Mouse (Mus musculus) kidney, adult 2 months (tissue): ENCODE results near the gene Astl. TPM values are rescaled to one million over a fixed set of nuclear protein-coding genes. Genes with fewer than 3 reads are reported as not detected.

Experiments used
- DNase-seq: peaks from one replicate; pipeline ENCODE4 v3.0.0; 2021
- H3K27ac ChIP-seq: fragments of 200-500 bp; 2 replicates; pipeline ENCODE4 v1.5.1; 2012; ENCODE audit warnings: low read depth, low read length, control low read depth, inconsistent platforms; ENCODE audit not compliant: insufficient read depth
- H3K27me3 ChIP-seq: fragments of 200-500 bp; replicated peaks from 2 replicates; pipeline ENCODE4 v1.6.1; 2012; ENCODE audit warnings: mild to moderate bottlenecking, moderate library complexity, low read length, inconsistent platforms; ENCODE audit not compliant: control insufficient read depth, insufficient read depth
- H3K36me3 ChIP-seq: fragments of 200-500 bp; 2 replicates; pipeline ENCODE4 v1.6.1; 2012; ENCODE audit warnings: mild to moderate bottlenecking, moderate library complexity, low read length, inconsistent platforms; ENCODE audit not compliant: control insufficient read depth, insufficient read depth
- H3K4me1 ChIP-seq: fragments of 200-500 bp; 2 replicates; pipeline ENCODE4 v1.6.1; 2011; ENCODE audit warnings: low read length; ENCODE audit not compliant: control insufficient read depth, insufficient read depth
- H3K4me3 ChIP-seq: fragments of 200-500 bp; 2 replicates; pipeline ENCODE4 v1.5.1; 2011; ENCODE audit warnings: mild to moderate bottlenecking, low read depth, low read length, control low read depth; ENCODE audit not compliant: insufficient read depth
- CTCF ChIP-seq: fragments of 200-500 bp; conservative IDR thresholded peaks from 2 replicates; pipeline ENCODE4 v1.5.1; 2011; ENCODE audit warnings: low read depth, mild to moderate bottlenecking, control low read depth, low read length, moderate library complexity, mixed read lengths; ENCODE audit not compliant: insufficient read depth, insufficient read length
- POLR2A ChIP-seq: fragments of 200-500 bp; IDR thresholded peaks from one replicate; pipeline ENCODE4 v1.6.1; 2011; ENCODE audit warnings: low read depth, low read length, control low read depth
- WGBS: fragments of 180-500 bp; shearing (Covaris S2); methylation state at CpG from one replicate; pipeline ENCODE4 v1.1.7; 2018; 5-methylcytosine and 5-hydroxymethylcytosine counted together
- polyA plus RNA-seq: library from polyadenylated mRNA; depleted of rRNA; stranded (reverse); fragments of >200 nt; gene quantifications from 2 replicates; pipeline ENCODE4 v1.2.3, GENCODE M21; 2012; rRNA removed

The Astl gene
- polyA plus RNA-seq, 1 experiment, result not detected

DNA sequence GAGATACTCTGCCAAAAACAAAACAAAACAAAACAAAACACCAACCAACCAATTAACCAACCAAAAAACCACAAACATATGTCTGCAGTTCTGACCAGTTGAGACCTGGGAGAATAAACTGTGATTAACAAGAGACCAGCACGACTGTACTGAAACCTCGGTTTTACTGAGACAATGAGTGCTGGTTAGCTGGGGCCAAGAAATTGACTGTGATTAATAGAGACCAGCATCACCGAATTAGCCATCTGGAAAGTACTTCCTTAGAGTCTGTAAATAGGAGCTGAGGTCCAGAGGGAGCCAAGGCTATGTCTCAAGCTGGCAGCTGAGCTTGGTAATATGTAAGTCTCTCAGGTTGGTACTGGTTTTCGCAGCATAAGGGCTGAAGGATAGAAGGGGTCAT is 52.4 kb downstream of the Astl start:
- Histone ChIP-seq H3K4me1 (no peaks in the 10 kb centered on the region), H3K27me3 (no peaks in the 10 kb centered on the region), H3K36me3 (no peaks in the 10 kb centered on the region), H3K27ac (no peak overlapping the region), H3K4me3 (no peak overlapping the region)
- DNase-seq, result no peak
- 57% methylated on average over 4 of the region's 4 CpGs for WGBS
- TF ChIP-seq CTCF (no peak), POLR2A (no peak)

DNA sequence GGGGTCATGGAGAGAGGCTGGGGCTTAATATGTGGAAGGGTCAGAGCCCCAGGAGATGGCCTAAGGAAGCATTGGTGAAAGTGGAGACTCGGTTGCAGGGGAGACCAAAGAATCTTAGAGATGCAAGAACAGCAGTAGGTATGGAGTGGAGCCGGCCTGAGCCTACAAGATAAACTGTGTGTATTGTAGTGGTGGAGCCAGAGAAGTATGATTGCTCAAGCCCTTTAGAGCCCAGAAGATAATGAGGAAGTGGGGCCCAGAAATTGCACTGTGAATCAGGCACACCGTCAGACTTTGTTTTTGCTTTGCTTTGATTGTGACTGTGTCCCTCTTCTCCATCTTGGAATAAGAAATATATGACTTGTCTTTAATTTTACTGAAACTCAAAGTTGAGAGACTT is 52.9 kb downstream of the Astl start:
- H3K27me3 ChIP-seq, result no peaks in the 10 kb centered on the region
- no peak overlapping the region for H3K27ac ChIP-seq
- H3K36me3 ChIP-seq, result no peaks in the 10 kb centered on the region
- DNase-seq, result no peak
- H3K4me1 ChIP-seq, result no peaks in the 10 kb centered on the region
- 81% methylated on average over 3 of the region's 3 CpGs for WGBS
- TF ChIP-seq POLR2A (no peak), CTCF (no peak)
- H3K4me3 ChIP-seq, result no peak overlapping the region

DNA sequence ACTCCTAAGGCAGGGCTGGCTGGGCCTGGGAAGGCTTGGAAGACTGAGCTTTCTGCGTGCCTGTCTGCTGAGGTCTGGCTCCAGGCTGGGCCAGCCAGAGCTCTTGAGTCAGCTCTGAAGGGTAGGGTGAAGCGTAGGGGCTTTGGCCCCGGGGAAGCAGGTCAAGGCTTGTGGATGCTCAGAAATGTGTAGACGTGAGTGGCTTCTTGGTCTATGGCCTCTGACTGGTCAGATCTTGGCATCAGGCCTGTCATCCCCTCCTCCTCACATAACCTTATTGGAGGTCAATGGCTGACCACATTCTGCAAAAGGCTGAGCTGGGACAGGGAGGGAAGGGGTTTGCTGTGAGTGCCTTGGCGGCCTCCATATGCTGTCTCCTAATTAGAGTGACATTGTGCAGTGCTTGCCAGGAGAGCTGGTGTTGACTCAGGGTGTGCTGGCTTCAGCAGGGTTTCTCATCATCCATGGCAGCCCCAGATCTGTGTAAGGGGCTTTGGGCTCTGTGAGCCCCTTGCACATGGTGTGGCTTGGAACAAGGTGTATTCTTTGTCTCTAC is 56.2 kb downstream of the Astl start:
- H3K4me1 ChIP-seq, result peaks cover 5% of the 10 kb centered on the region; the same call in 1 of the 2 replicates
- no peak overlapping the region for H3K27ac ChIP-seq
- TF ChIP-seq POLR2A (no peak), CTCF (no peak)
- H3K4me3 ChIP-seq, result no peak overlapping the region
- no peaks in the 10 kb centered on the region for H3K27me3 ChIP-seq
- H3K36me3 ChIP-seq, result no peaks in the 10 kb centered on the region
- 70% methylated on average over 5 of the region's 5 CpGs for WGBS
- DNase-seq, result no peak

DNA sequence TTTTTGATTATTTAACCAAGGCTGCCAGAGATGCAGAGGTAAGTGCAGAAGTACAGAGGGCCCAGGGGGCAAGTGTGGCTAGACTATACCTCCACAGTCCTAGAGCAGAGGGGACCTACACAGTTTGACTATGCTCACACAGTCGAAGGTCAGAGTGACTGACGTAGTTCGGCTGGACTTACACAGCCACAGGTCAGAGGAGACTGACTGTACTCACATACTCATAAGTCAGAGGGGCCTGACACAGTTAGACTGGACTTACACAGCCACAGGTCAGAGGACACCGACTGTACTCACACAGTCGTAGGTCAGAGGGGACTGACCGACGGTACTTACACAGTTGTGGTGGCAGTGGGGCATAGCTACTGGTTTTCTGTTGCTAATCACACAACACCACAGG is 60.3 kb downstream of the Astl start:
- H3K27ac ChIP-seq, result no peak overlapping the region
- no peak for DNase-seq
- TF ChIP-seq POLR2A, result no peak
- no peak for TF ChIP-seq CTCF
- H3K4me1 ChIP-seq, result peaks cover 5% of the 10 kb centered on the region; the same call in 1 of the 2 replicates
- H3K36me3 ChIP-seq, result no peaks in the 10 kb centered on the region
- H3K27me3 ChIP-seq, result no peaks in the 10 kb centered on the region
- 64% methylated on average over 7 of the region's 7 CpGs for WGBS
- H3K4me3 ChIP-seq, result no peak overlapping the region

Other genes with a start within 250 kb of the Astl start
- 0.34 and 0.61 TPM in 2 replicates for gene Ncaph, start 204.7 kb upstream of the Astl start, polyA plus RNA-seq
- 17.3 and 17.7 TPM in 2 replicates for gene Itpripl1, start 195.2 kb upstream of the Astl start, polyA plus RNA-seq
- gene 1810024B03Rik, start 130.4 kb upstream of the Astl start, polyA plus RNA-seq, result 2.8 TPM in 2 replicates
- gene Snrnp200, start 130.3 kb upstream of the Astl start, polyA plus RNA-seq, result 45.9 and 46.8 TPM in 2 replicates
- gene Ciao1, start 90.8 kb upstream of the Astl start, polyA plus RNA-seq, result 101 and 114 TPM in 2 replicates
- 90.0 and 105 TPM in 2 replicates for gene Tmem127, start 90.7 kb upstream of the Astl start, polyA plus RNA-seq
- gene Stard7, start 68.4 kb upstream of the Astl start, polyA plus RNA-seq, result 57.2 and 62.2 TPM in 2 replicates
- gene Dusp2, start 2.5 kb upstream of the Astl start, polyA plus RNA-seq, result 1.0 and 5.7 TPM in 2 replicates
- gene Adra2b, start 24.6 kb downstream of the Astl start, polyA plus RNA-seq, result 64.7 and 68.2 TPM in 2 replicates
- gene Gpat2, start 86.6 kb downstream of the Astl start, polyA plus RNA-seq, result 1.4 and 1.9 TPM in 2 replicates
- 71.9 and 86.5 TPM in 2 replicates for gene Fahd2a, start 105.9 kb downstream of the Astl start, polyA plus RNA-seq
- 4.1 and 4.7 TPM in 2 replicates for gene Kcnip3, start 183.5 kb downstream of the Astl start, polyA plus RNA-seq
- 15.6 and 20.5 TPM in 2 replicates for gene Prom2, start 202.8 kb downstream of the Astl start, polyA plus RNA-seq
- 3.1 and 4.1 TPM in 2 replicates for gene Zfp661, start 248.5 kb downstream of the Astl start, polyA plus RNA-seq
- 72.0 and 90.4 TPM in 2 replicates for gene Mrps5, start 248.6 kb downstream of the Astl start, polyA plus RNA-seq